Mouse (Mus musculus) adrenal gland, adult 18-20 months (tissue): ENCODE data around the gene Casp2. TPM values are rescaled to one million over a fixed set of nuclear protein-coding genes. Genes with fewer than 3 reads are reported as not detected.

Experiments
- total RNA-seq, 2 experiments: library from RNA; stranded (reverse); gene quantifications; 1 replicate in 1 of 2; 2 replicates in 1 of 2; pipeline ENCODE4 v1.2.3; 2021

Casp2 gene
- total RNA-seq, 2 experiments from 2014 or later: 16.6 to 24.1 TPM

Other genes with a start within 250 kb of the Casp2 start
- gene Sva, start 226.6 kb upstream of the Casp2 start, total RNA-seq: not detected
- gene Tas2r139, start 124.0 kb upstream of the Casp2 start, total RNA-seq: not detected
- gene Tas2r144, start 49.7 kb upstream of the Casp2 start, total RNA-seq: not detected
- 100 to 1,000 TPM in 1 of 2 experiments, 10 to 100 TPM in 1; 79.7 to 476 TPM for gene Gstk1, start 19.1 kb upstream of the Casp2 start, total RNA-seq
- gene Tmem139, start 3.0 kb upstream of the Casp2 start, total RNA-seq: 1 to 10 TPM in 1 of 2 experiments, under 1 TPM in 1; 0.35 to 5.6 TPM
- under 1 TPM; 0.10 TPM for gene Clcn1, start 21.7 kb downstream of the Casp2 start, total RNA-seq
- under 1 TPM; 0.13 to 0.29 TPM for gene Fam131b, start 59.7 kb downstream of the Casp2 start, total RNA-seq
- 100 to 1,000 TPM; 115 to 138 TPM for gene Zyx, start 84.6 kb downstream of the Casp2 start, total RNA-seq
- under 1 TPM; 0.45 to 0.46 TPM for gene Epha1, start 108.3 kb downstream of the Casp2 start, total RNA-seq
- 1 to 10 TPM in 1 of 2 experiments, not detected in 1; 4.5 TPM for gene Tas2r143, start 135.3 kb downstream of the Casp2 start, total RNA-seq
- 1 to 10 TPM in 1 of 2 experiments, under 1 TPM in 1; 0.38 to 3.4 TPM for gene Tas2r135, start 140.4 kb downstream of the Casp2 start, total RNA-seq
- under 1 TPM in 1 of 2 experiments, not detected in 1; 0.89 TPM for gene Tas2r126, start 169.6 kb downstream of the Casp2 start, total RNA-seq
- not detected for gene Olfr458, start 200.2 kb downstream of the Casp2 start, total RNA-seq
- not detected for gene Olfr457, start 211.3 kb downstream of the Casp2 start, total RNA-seq
- not detected for gene Olfr456, start 222.2 kb downstream of the Casp2 start, total RNA-seq